Mouse (Mus musculus) T-helper 2 cell (primary cell): ENCODE results near the gene Mogat1.

ENCODE experiments used
- in situ Hi-C: fragments of 300-600 bp; cut with MboI, MseI; formaldehyde crosslinking; loops from one replicate; pipeline ENCODE4 v1.15.1; 2025; ENCODE audit warnings: high pct_unique_total_duplicates

Mogat1 gene

GRCm38 (mm10) chr1:78536310-78537164 lies 25.7 kb downstream of the Mogat1 start:
- in situ Hi-C loops: loop anchor here (5.0 to 25.0 kb wide), 2 partner anchors 1226 to 1776 kb away; no protein-coding TSS in a partner anchor

- in situ Hi-C loops: loop anchor here (5.0 to 25.0 kb wide), 2 partner anchors 1225 to 1775 kb away; no protein-coding TSS in a partner anchor
Observed at GRCm38 (mm10) chr1:78537494-78538010, 26.8 kb downstream of the Mogat1 start.

GRCm38 (mm10) chr1:78538396-78538795 lies 27.6 kb downstream of the Mogat1 start:
- in situ Hi-C loops: loop anchor here (5.0 to 25.0 kb wide), 2 partner anchors 1224 to 1774 kb away; no protein-coding TSS in a partner anchor

- in situ Hi-C loops: loop anchor here (5.0 to 25.0 kb wide), 2 partner anchors 1223 to 1773 kb away; no protein-coding TSS in a partner anchor
Observed at GRCm38 (mm10) chr1:78539166-78539565, 28.4 kb downstream of the Mogat1 start.

- in situ Hi-C loops: loop anchor here (5.0 to 25.0 kb wide), 4 partner anchors 119 to 1769 kb away; partner anchors contain the start of gene Ap1s3
Observed at GRCm38 (mm10) chr1:78543631-78544030, 32.8 kb downstream of the Mogat1 start.

GRCm38 (mm10) chr1:78546258-78546657 lies 35.5 kb downstream of the Mogat1 start:
- in situ Hi-C loops: loop anchor here (10.0 to 25.0 kb wide), 3 partner anchors 1129 to 1766 kb away; partner anchors contain the start of gene Ap1s3

GRCm38 (mm10) chr1:78548961-78549360 lies 38.2 kb downstream of the Mogat1 start:
- in situ Hi-C loops: loop anchor here (10.0 to 25.0 kb wide), 3 partner anchors 1126 to 1763 kb away; partner anchors contain the start of gene Ap1s3

- in situ Hi-C loops: no loop called here
Observed at GRCm38 (mm10) chr1:78554012-78554666, 43.3 kb downstream of the Mogat1 start.

- in situ Hi-C loops: no loop called here
Observed at GRCm38 (mm10) chr1:78566963-78567362, 56.2 kb downstream of the Mogat1 start.

- in situ Hi-C loops: no loop called here
Observed at GRCm38 (mm10) chr1:78567421-78567820, 56.6 kb downstream of the Mogat1 start.

- in situ Hi-C loops: no loop called here
Observed at GRCm38 (mm10) chr1:78567834-78568507, 57.2 kb downstream of the Mogat1 start.

- in situ Hi-C loops: no loop called here
Observed at GRCm38 (mm10) chr1:78569617-78570016, 58.8 kb downstream of the Mogat1 start.

GRCm38 (mm10) chr1:78585080-78585479 lies 74.3 kb downstream of the Mogat1 start:
- in situ Hi-C loops: no loop called here

GRCm38 (mm10) chr1:78586986-78587385 lies 76.2 kb downstream of the Mogat1 start:
- in situ Hi-C loops: no loop called here
